Mouse (Mus musculus) neural tube, embryonic 13.5 days (tissue): ENCODE measurements around the gene Selenot. TPM values are rescaled to one million over a fixed set of nuclear protein-coding genes. Genes with fewer than 3 reads are reported as not detected.

Experiments used
- polyA plus RNA-seq: library from polyadenylated mRNA; unstranded; fragments of >200 nt; fragmentation: Nextera tagmentation; extraction: Ambion mirVana; gene quantifications from 2 replicates; pipeline ENCODE4 v1.2.1, GENCODE M21; 2015

Gene Selenot
- polyA plus RNA-seq, 1 experiment from 2014 or later, result 21.5 TPM

Other genes with a start within 250 kb of the Selenot start
- gene Tsc22d2, start 161.9 kb upstream of the Selenot start, polyA plus RNA-seq, result 8.3 and 8.6 TPM in 2 replicates
- gene Eif2a, start 50.8 kb upstream of the Selenot start, polyA plus RNA-seq, result 44.1 and 44.5 TPM in 2 replicates
- 81.1 and 89.5 TPM in 2 replicates for gene Serp1, start 50.7 kb upstream of the Selenot start, polyA plus RNA-seq
- 0.14 and 0.17 TPM in 2 replicates for gene Erich6, start 60.6 kb downstream of the Selenot start, polyA plus RNA-seq
- gene Siah2, start 115.8 kb downstream of the Selenot start, polyA plus RNA-seq, result 7.8 and 9.2 TPM in 2 replicates
- gene Mindy4b-ps, start 245.7 kb downstream of the Selenot start, polyA plus RNA-seq, result not detected in 2 replicates